Mouse (Mus musculus) gastrocnemius, postnatal 36 days (tissue): ENCODE measurements around the gene Cep89. TPM values are rescaled to one million over a fixed set of nuclear protein-coding genes. Genes with fewer than 3 reads are reported as not detected.

Source experiments
- DNase-seq, 2 experiments: peaks; one replicate each; pipeline ENCODE4 v3.0.0; 2022
- intact Hi-C: fragments of 180-260 bp; cut with DNase I; formaldehyde crosslinking; loops from one replicate; pipeline ENCODE4 v1.15.1; 2025
- total RNA-seq, 2 experiments: library from RNA; stranded (reverse); gene quantifications; 2 replicates each; pipeline ENCODE4 v1.2.3; 2021

Cep89 gene
- total RNA-seq, 2 experiments from 2014 or later: 4.7 to 5.0 TPM

- intact Hi-C loops: no loop called here
Observed at GRCm38 (mm10) chr7:35381861-35382260, 15.0 kb upstream of the Cep89 start.

GRCm38 (mm10) chr7:35382706-35383353, 14.0 kb upstream of the Cep89 start:
- intact Hi-C loops: no loop called here
- DNase-seq: no peak

More at GRCm38 (mm10) chr7:35381861-35382260, 15.0 kb upstream of the Cep89 start:
- no peak for DNase-seq

- intact Hi-C loops: no loop called here
- no peak for DNase-seq
Observed at GRCm38 (mm10) chr7:35386525-35386952, 10.3 kb upstream of the Cep89 start.

DNA sequence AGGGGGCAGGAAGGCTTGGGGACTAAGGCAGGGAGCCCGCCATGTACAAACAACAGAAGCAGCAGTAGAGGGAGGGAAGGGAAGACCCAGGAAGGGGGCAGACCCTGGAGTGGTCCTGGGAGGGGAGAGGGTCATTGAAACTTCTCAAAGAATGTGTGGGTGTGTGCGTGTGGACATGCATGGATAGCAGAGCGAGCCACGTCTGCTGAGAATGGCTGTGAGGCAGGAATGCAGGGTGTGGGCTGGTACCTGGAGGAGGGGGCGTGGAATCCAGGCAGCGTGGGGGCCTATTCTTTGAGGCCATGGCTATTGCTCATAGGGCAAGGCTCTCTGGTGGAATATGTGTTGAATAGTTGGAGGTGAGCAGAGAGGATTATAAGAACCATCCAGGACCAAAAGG, 8.1 kb upstream of the Cep89 start:
- intact Hi-C loops: no loop called here
- DNase-seq: no peak

GRCm38 (mm10) chr7:35392935-35393334, 3.9 kb upstream of the Cep89 start:
- intact Hi-C loops: loop anchor here (5.0 kb wide), 2 partner anchors 61 to 76 kb away; partner anchors contain the start of genes Gpatch1 and Rhpn2
- no peak for DNase-seq

GRCm38 (mm10) chr7:35395734-35396456, 940 bp upstream of the Cep89 start:
- intact Hi-C loops: no loop called here
- DNase-seq: no peak

DNA sequence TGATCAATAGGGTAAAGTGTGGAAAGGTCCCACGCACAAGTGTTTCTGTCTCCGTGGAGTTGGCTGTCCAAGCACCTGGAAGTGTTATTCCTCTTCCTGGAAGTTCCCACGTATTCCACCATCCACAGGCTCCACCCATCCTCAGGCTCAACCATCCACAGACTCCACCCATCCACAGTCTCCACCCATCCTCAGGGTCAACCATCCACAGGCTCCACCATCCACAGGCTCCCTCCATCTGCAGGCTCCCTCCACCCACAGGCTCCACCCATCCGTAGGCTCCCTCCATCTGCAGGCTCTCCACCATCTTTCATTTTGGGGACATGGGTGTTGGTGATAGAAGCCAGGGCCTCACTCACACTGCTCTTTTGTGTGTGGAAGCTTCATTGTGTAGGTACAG, 4.3 kb downstream of the Cep89 start:
- intact Hi-C loops: no loop called here
- no peak for DNase-seq

DNA sequence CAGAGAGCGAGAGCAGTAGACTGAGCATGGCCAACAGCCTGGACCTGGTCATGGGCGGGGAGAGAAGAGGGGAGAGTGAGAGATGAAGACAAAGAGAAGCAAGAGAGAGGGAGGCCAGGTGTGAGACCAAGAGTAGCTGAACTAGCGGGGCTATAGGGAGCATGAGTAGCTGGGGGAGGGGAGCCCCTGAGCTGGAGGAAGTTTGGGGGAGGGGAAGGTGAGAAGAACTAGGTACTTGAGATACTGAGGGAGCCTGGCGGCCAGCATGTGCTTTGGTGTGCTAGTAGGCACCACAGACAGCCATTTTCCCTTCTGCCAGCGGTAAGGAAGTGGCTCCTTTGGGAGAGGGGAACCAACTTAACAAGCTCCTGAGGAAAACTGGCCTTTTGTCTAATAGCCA, 18.4 kb downstream of the Cep89 start:
- no peak for DNase-seq
- intact Hi-C loops: no loop called here

DNA sequence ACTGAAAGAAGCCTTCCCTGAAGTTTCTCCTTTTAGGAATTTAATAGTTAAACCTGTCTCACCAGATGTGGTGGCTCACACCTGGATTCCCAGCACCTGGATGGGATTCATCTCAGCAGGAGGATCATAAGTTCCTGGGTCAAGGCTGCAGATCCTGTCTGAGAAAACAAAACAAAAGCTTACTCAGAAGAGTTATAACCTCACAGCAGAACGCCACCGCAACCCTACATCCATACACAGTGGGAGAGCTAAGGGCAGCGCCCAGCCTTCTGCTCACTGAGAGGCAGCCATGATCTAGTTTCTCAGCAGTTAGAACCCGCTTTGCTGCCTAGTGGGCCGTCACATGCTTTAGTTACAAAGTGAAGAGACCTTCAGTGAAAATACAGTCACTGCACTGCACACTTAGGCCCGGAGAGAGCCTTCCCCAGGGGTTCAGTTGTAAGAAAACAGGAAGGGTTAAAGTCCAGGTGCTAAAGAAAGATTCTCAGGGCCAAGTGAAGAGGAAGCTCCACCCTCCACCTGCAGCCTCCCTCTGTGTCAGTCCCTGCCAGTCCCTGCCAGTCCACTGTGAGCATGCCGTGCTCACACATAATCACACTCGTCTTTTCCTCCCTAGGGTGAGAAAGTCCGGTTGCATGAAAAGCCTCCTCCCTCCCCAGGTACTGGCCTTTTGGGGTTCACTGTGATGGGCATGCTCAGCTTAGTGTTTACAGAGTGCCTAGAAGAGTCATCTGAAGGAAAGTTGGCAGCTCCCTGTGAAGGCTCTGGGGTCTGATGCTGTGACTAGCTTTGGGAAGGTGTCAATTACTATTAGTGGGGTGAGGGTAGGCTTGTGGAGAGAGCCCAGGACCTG, 19.2 kb downstream of the Cep89 start:
- intact Hi-C loops: no loop called here
- DNase-seq: no peak

- no peak for DNase-seq
- intact Hi-C loops: no loop called here
Observed at GRCm38 (mm10) chr7:35416654-35416948, 19.8 kb downstream of the Cep89 start.

- intact Hi-C loops: no loop called here
- no peak for DNase-seq
Observed at GRCm38 (mm10) chr7:35423071-35423470, 26.2 kb downstream of the Cep89 start.

DNA sequence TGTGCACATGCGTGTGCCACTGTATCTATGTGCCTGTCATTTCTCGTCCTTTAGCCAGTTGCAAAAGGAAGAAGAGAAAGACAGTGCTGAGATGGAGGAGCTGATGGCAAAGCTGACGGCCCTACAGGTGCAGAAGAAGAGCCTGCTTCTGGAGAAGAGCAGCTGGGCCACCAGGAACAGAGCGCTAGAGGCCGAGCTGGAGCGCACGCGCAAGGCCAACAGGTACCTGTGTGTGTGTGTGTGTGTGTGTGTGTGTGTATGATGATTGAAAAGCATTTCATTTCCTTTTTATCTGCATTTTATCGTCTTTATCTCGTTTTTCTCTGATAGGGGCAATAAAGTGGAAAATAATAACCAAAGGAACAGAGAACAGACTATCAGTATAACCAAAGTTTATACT, 31.3 kb downstream of the Cep89 start:
- intact Hi-C loops: no loop called here
- DNase-seq: no peak

DNA sequence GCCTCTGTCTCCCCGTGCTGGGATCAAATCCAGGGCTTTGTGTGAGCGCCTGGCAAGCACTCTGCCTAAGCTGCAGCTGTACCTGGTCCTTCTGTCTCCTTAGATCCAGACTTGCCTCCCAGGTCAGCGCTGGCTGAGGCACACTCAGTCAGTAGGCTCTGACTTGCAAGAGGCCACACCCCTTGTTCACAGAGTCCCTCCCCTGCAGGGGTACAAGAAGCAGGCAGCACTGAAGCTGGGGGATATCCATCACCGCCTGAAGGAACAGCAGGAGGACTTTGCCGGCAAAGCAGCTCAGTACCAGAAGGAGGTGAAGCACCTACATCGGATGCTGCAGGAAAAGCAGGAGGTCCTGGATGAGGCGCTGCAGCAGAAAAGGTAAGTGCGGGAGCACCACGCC, 38.4 kb downstream of the Cep89 start:
- DNase-seq: no peak
- intact Hi-C loops: no loop called here

- DNase-seq: no peak
- intact Hi-C loops: no loop called here
Observed at GRCm38 (mm10) chr7:35447501-35447900, 50.7 kb downstream of the Cep89 start.

DNA sequence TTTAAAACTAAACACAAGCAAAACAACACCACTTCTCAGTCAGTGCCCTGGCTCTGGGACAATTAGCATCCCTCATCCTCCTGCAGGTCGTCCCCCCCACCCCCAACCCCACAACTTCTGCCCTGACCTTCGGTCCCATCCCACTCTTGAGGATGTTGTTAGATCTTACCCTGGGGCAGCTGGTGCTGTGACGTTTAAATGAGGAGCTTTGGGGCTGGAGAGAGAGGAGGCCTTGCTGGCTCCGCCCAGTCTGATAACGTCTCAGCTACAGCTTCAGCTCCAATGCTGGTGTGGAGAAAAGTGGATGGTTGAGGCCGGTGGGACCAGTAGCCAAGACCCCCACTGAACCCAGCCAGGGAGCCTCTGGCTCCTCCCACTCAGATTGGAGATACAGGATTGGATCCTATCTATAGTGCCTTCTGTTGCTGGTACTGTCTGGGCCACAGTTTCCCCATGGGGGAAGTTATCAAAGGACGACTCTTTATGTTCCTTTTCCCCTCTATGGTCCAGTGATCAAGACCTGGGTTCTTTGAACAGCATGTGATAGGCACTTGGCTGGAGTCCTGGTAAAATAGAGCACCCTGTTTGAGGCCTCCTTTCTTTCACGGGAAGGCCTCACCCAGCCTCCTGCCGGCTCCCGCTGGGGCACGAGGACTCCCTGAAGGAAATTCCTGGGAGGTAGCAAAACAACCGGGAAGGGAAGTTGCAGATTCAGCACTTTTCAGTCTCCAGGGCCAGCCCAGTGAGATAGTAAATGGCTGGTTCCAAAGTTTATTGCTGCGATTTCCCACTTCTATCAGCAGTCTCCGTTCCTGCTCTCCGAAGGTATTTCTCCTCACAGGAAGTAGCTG, 51.4 kb downstream of the Cep89 start, which contains the start of gene Slc7a9:
TSS of gene Slc7a9 (plus strand) at position 801 of the 851 bp plus-strand sequence.
- no peak for DNase-seq
- intact Hi-C loops: no loop called here

DNA sequence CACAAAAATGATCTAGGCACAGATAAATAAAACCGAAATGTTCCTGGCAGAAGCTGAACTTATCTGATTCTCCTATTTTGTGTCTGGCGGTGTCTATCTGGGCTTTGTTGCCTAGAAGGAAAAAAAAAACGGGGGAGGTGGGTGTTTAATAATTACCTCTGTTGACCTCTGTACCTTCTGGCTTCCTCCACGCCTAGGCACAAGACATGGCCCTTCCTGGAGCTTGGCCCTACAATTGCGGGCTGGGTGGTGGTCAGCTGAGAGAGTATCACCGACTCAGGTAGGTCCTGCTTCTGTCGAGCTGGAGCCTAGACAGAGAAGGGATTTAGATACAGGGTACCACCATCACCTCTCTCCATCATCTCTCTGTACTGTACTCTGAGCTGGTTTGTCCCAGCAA, 52.0 kb downstream of the Cep89 start:
- intact Hi-C loops: no loop called here
- DNase-seq: no peak

DNA sequence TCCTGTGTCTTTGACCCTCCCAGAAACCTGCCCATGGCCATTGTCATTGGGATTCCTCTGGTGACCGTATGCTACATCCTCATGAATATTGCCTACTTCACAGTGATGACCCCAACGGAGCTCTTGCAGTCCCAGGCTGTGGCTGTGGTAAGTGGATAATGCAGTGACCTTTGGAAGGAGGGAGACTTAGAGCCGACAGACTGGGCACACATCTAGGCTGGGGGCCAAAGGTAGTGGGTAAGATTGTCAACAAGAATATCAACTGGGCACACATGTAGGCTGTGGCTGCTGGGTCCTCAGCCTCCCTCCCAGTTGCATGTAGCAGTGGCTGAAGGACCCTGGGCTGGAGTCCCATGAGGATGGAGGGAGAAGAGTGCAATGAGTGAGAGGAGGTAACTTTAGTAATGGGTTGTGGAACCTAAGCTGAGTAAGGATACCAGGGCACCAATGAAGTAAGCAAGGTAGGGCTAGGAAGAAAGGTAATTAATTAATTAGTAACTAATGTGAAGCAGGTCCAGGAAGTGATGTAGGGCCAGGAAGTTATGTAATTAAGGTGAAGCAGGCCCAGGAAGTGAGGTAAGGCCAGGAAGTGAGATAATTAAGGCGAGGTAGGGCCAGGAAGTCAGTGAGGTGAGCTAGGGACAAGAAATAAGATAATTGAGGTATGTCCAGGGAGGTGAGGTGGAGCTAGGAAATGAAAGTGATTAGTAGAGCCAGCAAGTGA, 59.4 kb downstream of the Cep89 start:
- intact Hi-C loops: no loop called here
- DNase-seq: no peak

DNA sequence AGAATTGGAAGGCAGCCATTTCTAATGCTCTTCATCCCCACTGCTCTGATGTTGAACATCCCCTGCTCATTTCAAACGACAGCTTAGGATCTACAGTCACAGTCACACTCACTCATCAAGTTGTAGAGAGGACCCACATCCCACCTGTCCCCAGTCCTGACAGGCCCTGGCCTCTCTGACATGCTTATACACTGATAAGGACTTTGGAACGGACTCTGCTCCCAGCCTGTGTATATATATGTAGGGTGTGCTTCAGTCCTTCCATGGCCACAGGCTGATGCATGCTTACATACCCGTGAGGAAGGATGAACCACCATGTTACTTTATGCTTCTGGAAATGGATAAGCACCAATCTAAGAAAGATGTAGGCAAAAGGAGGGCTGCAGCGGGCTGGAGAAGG, 64.1 kb downstream of the Cep89 start:
- DNase-seq: no peak
- intact Hi-C loops: no loop called here

GRCm38 (mm10) chr7:35465027-35465426, 68.2 kb downstream of the Cep89 start:
- DNase-seq: no peak
- intact Hi-C loops: no loop called here

- intact Hi-C loops: no loop called here
- DNase-seq: no peak
Observed at GRCm38 (mm10) chr7:35467856-35468255, 71.0 kb downstream of the Cep89 start.
